Mouse (Mus musculus): Measurements from ENCODE around the gene Ist1. TPM values are rescaled to one million over a fixed set of nuclear protein-coding genes. Genes with fewer than 3 reads are reported as not detected.

The Ist1 gene
- 10 to 100 TPM; 86.1 to 97.9 TPM for total RNA-seq (2021)
- long read RNA-seq, experiment 1, full-length matches to known transcripts = 41 of 91 reads
- long read RNA-seq, experiment 1, partial matches to known transcripts = 24 of 91 reads
- long read RNA-seq, experiment 1, other reads (novel, unspliced or antisense) = 26 of 91 reads
- long read RNA-seq, experiment 2, transcript Ist1-201 (10 exons, 2,304 nt) = major isoform, 31 of 81 reads
- long read RNA-seq, experiment 2, transcript Ist1-204 (9 exons, 3,633 nt) = minor isoform, 9 of 81 reads
- long read RNA-seq, experiment 2, partial matches to known transcripts = 26 of 81 reads
- long read RNA-seq, experiment 2, other reads (novel, unspliced or antisense) = 15 of 81 reads

DNA sequence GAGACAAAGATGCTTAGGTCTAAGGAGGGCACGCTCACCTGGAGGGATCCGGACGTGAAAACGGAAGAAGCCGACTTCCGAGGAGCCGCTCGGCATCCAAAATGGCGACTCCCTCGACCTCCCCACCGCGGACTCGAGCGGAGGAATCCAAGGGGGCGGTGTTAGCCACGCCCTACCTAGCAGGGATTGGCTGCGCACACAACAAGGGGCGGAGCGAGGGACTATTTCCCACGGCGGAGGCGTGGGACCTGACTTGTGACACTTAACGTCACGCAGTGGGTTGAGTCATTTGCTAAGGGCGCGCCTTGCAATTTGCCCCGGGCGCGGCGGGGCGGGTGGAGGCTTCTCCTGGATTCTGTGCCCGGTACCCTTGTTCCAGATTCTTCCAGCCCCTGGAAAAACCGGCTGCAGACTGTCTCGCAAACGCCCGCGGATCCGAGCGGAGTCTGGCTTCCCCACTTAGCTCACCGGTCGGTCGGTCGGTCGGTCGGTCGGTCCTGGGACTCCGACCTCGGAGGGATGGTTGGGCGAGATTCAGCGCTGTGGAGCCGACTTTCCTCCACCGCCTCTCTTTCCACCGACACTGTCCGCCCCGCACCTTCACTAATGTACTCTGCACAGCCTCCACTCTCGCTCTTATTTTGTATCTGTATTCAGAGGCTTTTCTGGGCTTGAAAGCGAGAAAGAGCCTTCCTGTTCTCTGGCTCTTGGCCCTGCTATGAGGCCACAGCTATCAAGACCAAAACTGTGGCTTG lies at the start of gene Ist1:
TSS of gene Ist1 (minus strand) at position 115 of the 755 bp plus-strand sequence.
- DNase-seq (ENCODE audit: low spot score in 2 of 2) = peak; percentile 96 to 98

DNA sequence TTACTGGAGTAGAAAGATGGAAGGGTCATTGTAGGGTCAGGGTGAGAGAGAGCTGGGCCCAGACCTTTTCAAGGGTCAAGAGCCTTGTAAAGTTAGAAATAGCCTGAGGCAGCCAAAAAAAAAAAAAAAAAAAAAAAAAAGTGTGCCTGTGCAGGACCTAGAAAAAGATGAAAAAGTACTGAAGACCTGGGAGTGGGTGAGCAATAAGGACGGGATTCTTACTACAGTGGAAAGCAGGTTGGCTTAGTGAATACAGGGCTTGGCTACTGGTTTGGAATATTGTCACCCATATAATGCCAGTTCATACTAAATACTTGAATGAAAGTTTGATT lies 45.0 kb upstream of the Ist1 start:
- no peak for DNase-seq (ENCODE audit: low spot score in 2 of 2)

DNA sequence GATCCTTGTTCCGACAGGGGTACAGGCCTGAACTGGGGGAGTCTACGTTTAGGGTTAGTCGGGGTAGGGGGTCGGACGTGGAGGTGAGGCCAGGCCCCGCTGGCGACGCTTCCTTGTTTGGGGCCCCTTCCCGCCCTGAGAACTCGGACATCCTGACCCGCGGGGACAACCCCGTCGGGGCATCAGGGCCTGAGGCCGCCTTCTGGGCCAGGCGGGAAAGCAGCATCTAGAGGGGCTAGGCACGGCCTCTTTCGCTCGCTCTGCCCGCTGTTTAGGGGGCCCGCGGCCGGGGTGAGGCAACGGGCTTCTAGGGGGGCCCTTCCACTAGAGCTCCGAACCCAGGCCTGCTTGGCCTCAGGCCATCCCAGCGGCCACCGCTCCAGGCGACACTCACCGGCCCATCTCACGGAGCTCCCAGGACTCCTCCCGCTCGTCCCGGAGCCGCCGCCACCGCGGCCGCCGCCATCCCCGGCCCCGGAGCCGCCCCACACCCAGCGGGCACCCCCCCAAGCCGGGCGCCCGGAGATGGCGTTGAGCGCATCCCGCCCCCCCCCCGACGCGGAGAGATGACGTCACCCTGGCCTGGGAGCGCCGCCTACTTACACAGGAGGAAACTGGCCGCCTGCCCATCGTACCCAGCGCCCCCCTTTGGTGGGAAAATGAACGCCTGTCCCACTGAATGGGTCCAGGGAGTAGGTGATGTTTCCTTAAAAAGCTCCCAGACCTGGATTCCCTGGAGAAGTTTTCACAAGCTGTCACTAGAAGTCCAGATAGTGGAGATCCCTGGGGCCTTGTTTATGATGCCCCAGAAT lies 44.4 kb upstream of the Ist1 start, which contains the start of gene Atxn1l:
TSS of gene Atxn1l (minus strand) at position 503 of the 812 bp plus-strand sequence.
- peak; percentile 86 to 90 for DNase-seq (ENCODE audit: low spot score in 2 of 2)

DNA sequence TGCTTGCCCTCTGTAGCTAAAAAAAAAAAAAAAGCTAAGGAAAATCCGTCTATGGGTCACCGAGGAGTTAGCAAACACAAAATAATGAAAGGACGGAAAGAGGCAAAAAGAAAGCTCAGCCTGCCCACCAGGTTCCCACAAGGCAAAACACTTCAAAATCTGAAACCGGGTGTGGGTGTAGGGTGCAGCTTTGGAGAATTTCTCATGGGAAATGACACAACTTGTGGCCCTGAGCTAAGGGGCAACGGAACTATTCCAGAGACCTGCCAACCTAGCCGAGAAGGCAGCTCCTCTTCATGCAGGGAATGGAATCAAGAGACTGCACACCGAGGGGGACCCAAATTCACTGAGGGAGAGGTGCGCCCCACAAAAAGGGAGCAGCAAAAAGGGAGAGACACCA lies 43.8 kb upstream of the Ist1 start:
- DNase-seq (ENCODE audit: low spot score in 2 of 2) = no peak

DNA sequence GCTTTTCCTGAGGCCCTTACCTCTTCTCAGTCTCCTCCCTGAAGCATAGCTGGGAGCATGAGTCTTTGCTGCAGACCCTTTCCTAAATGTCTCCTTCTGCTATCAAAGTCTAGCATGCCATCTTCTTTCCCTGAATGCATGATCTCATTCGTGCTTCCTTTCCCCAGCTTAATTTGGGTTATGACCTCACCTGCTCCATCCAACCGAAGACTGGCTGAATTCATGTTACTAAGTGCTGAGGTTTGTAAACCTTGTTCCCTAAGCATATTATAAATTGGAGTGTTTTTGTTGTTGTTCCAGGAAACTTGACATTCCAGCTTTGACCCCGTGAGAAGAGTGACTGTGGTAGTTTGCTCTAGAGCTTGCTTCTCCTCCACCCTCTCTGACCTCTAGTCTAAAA lies 41.0 kb upstream of the Ist1 start:
- no peak for DNase-seq (ENCODE audit: low spot score in 2 of 2)

DNA sequence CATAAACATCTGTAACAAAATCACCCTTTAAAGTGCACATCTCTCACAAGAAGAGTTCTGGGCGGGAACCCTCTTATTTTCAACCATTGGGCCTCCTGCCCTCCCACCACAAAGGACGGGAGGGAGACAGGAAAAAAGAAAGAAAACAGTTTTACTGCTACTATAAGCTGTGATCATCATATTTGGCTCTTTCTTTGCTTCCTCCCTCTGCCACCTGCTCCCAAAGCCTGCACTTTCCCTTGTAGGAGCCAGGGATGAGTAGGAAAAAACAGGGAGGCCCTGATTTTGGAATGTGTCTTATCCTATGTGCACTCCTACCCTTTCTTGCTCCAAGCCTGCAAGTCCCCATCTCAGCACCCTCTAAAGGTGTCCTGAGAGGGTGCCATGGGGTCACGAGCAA lies 38.0 kb upstream of the Ist1 start:
- peak in 1 of 2 experiments; percentile 50 for DNase-seq (ENCODE audit: low spot score in 2 of 2)

DNA sequence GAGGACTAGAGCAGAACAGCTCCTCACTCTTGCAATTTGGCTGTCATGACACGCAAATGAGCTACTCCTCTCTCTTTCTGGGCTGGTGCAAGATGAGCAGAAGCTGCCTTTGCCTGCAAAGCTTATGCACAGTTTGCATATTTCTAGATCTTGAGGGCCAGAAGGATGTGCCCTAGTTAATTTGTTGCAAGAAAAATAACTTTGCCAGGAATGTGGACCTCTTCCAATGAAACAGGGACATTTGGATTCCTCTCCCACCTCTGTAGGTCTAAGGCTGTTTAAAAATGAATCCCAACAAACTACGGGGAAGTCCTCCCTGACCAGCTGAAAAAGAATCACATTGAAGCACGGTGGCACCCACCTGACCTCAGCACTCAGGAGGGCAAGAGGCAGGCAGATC lies 32.0 kb upstream of the Ist1 start:
- DNase-seq (ENCODE audit: low spot score in 2 of 2) = no peak

DNA sequence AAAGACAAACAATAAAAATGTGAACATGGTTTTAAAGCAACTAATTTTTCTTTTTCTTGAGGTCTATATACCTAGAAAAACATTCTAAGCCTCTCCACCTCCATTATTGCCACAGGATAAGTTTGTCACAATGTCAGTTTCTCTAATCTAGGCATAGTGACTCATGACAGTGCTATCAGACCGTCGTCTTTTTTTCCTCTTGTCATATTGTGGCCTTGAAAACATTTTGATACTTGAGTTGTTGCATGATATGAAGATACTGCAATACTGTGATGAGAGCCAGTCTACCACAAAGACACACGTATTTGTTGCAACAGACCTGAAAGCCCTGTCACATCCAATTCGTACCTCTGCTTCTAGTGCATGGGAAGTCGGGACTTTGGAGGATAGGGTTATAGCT lies 21.9 kb upstream of the Ist1 start:
- no peak for DNase-seq (ENCODE audit: low spot score in 2 of 2)

DNA sequence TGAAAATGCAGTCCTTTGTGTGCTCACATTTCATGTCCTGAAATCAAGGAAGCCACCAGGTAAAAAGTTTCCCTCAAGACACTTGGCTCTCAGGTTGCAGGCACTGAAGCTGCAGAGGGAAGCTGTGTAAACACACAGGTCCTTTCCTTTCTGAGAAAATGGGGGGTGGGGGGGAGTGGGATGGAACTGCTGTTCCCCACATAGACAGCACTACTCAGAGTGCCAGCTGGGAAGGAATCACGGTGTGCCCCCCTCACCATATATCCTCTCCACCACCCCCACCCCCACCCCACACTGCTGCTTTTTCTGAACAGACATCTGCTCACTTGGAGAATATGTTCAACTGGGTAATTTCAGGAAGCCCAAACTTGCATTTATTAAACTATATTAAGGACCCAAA lies 19.5 kb upstream of the Ist1 start:
- DNase-seq (ENCODE audit: low spot score in 2 of 2) = no peak

DNA sequence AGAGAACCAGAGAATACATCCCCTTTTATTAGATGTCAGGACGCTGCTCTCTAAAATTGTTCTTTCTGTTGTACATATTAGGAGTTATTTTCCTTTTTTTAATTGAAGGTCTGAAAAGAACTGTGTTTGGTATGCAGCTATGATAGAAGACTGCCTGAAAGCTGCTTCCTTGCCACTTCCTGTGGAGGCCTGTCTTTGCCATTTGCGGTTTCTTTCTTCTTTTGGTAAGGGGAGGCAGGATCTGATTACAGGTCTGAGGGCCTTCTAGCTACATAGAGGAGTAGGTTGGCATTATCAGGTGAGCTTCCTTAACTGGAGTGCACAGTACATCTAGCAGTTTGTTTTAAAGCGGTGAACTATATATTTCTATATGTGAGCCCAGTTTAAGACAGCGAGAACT lies 14.9 kb upstream of the Ist1 start:
- no peak for DNase-seq (ENCODE audit: low spot score in 2 of 2)

DNA sequence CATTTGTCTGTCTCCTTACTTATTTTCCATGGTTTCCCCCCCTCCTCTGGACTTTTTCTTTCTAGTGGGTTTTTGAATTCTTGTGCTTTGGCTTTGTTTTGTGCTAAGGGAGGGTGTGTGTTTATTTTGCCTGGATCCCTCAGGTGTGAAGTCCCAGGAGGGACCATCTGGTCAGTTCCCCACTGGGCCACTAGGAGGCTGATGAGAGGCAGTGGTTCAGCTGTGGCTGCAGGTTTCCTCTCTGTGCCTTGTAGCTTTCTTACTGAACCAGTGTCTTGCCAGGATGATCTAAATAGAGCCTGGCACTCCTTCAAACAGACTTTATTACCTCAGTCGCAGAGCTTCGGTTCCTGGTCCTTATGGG lies 13.8 kb upstream of the Ist1 start:
- peak; percentile 35 to 66 for DNase-seq (ENCODE audit: low spot score in 2 of 2)

DNA sequence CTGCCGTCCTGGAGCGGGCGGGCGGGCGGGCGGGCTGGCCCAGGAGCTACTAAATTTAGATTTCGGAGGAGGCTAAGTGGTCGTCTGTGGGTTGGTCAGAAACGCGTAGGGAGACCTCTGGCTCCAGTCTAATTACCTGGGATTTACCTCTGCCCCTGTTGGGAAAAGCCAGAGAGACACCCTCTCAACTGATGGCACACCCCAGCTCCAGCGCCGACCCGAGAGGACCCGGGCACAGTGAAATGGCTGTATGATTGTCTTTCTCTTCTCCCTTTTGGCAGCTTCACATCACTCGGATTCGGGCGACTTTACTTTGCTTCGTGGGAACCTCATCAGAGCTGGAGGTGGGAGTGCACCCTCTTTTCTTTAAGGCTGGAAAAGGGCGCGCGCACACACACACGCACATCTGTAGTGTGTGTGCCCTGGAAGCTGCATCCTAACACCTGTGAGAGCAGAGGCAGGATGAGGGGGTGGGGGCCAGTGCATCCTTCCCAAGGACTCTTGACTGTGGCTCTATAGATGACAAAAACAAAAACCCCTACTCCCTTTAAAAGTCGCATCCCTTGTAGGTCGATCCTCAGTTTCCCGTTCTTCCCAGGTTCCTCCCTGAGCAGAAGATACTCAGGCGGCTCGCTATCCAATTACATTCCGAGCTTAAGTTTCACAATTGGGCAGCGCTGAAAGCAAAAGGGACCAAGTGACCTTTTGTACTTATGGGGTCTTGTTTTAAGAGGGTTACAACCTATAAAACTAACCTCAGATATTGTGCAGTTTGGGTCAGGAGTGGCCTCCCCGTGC lies 13.2 kb upstream of the Ist1 start:
- peak in 1 of 2 experiments; percentile 26 for DNase-seq (ENCODE audit: low spot score in 2 of 2)

DNA sequence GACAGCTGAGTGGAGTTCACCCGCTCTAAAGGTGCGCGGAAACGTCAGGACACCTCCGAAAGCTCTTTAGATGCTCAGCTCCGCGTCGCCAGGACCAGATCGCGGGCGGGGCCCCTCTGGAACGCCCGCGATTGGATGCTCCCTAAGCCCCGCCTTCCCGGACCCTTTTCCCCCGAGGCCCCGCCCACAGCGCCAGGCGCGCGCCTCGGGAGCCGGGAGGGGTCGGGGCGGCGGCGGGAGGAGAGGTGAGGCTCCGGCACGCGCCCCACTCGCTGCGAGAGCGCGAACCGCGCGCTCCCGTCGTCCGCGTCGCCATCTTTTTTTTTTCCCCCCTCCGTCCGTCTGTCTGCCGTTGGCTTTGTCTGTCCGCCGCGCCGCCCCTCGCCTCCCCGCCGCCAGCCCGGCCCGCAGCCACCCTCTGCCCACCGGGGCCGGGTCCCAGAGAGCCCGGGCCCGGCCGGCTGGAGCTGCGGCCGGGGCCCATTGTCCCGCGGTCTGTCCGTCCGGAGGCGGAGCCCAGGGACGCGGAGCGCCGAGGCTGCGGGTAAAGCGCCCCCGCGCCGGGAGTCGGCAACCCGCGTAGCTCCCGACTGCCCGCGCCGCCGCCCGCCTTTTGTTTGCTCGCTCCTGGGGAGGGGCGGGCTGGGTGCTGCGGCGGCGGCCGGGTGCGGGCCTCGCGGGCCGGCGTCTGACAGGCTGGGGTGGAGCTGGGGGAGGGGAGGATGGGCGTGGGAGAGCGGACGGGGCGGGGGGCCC lies 12.4 kb upstream of the Ist1 start, which contains the start of gene Zfp821:
TSS of gene Zfp821 (plus strand) at position 227 of the 756 bp plus-strand sequence.
- peak; percentile 88 to 94 for DNase-seq (ENCODE audit: low spot score in 2 of 2)

DNA sequence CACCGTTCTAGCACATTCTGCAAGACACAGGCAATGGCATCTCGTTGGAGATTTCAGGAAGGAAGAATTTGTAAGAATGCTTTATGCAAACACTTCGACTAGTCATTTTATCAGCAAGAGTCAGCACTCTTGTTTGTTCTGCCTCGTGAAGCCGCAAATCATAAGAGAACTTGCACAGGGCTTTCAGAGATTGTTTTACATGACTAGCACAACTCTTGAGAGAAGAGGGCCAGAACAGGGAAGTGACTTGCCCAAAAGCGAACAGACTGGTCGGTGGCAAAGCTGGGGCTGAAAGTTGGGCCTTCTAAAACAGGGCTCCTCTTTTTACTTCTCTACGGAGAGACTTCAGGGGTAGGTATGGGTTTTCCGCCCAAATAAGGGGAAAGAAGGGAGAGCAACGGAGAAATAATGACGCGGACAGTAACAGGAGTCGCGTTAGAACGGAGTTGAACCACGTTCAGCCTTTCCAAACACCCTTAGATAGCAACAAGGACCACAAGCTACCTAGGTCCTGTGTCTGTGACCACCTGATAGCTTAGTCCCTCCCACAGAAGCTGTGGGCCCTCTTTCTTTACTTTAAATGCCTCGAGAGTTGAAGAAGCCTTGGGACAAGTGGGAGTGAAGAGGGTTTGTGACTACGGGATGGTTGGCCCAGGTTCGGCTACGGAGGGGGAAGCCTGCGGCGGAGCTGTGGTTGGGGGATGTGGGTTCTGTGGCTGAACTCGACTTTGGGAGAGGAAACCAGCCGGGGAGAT lies 11.7 kb upstream of the Ist1 start:
- DNase-seq (ENCODE audit: low spot score in 2 of 2) = no peak

DNA sequence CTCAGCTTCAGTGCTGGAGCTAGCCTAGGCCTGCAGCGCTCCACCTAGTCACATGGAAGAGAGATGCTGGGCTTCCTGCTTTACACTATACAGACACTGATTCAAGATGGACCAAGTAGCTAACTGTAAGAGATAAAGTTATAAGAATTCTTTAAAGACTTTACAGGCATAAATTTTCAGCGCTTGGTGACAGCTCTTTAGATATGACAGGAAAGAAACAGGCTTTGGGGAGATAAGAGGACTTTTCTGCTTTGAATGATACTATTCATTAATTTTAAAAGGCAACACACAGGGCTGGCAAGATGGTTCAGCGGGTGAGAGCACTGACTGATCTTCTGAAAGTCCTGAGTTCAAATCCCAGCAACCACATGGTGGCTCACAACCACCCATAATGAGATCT lies 5.4 kb upstream of the Ist1 start:
- DNase-seq (ENCODE audit: low spot score in 2 of 2) = no peak

DNA sequence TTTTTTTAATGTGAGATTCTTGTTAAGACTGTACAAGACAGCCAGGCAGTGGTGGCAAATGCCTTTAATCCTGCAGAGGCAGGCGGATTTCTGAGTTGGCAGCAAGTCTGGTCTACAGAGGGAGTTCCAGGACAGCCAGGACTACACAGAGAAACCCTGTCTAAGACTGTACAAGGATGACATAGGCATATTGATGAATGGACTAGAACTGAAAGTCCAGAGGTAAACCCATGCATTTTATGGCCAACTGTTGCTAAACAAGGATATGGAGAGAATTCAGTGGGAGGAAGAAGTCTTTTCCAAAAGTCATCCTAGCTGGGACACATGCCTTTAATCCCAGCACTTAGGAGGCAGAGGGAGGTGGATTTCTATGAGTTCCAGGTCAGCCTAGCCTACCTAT lies 4.7 kb upstream of the Ist1 start:
- DNase-seq (ENCODE audit: low spot score in 2 of 2) = no peak

DNA sequence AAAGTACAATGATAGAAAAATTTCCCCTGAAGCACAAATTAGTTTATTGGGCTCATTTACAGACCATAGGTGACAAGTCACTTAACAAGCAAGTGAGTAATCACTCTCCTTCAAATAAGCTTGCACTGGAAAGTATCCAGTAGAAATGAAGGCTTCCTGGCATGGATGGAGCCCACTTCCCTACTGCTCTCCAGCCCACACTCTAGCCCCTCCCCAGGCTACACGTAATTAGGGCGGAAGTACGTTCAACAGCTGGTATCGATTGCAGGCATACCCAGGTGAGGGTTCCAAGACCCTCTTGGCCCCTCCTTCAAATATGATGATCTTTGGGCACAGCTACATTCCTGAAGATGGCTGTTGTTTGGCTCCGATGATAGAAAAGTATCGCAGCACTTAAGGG lies 1.1 kb upstream of the Ist1 start:
- DNase-seq (ENCODE audit: low spot score in 2 of 2) = no peak

DNA sequence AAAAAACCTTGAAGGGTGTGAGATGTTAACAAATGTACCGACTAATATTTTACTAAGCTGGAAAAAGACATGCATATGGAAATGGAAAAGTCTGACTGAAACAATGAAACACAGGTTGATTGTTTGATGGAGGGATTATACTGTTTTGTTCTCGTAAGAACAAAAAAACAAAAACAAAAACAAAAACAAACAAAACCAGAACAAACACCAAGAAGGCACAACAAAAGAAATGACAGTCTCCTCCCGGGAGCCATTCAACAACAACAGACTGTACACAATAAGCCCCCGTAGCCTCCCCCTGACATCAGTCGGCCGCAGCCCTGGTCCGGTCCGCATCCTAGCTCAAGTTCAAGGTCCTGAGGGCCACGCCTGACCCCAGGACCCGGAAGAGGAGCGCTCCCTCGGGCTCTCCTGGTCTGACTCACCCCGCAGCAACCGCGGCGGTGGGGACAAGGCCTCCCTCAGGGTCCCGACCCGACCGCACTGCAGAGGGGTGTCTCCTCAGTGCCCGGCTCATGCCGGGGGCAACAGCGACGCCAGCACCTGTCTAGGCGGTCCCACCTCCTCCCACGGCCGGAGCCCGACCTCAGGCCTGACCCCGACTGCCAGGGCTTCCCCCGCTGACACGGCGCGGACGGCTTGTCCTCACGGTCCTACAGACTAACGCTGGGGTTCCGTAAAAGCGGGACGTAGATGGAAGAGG lies 466 bp downstream of the Ist1 start:
- DNase-seq (ENCODE audit: low spot score in 2 of 2) = no peak

DNA sequence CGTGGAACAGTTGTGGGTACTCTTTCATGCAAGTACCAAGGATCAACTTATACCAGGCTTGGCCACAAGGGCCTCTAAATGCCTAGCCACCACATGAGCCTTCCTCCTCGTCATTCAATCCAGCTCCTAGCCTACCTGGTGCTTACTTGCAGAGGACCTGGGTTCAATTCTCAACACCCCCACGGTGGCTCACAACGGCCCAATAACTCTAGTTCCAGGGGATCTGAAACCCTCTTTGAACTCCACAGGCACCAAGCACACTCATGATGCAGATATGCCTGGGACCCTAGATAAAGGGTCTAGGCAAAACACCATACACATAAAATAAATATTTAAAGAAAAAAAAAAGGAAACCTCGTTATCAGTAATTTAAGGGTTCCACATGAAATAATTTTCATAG lies 1.3 kb downstream of the Ist1 start:
- no peak for DNase-seq (ENCODE audit: low spot score in 2 of 2)
